34 mouse cellular contexts compared by ENCODE assay signal in the genomic region with DNA sequence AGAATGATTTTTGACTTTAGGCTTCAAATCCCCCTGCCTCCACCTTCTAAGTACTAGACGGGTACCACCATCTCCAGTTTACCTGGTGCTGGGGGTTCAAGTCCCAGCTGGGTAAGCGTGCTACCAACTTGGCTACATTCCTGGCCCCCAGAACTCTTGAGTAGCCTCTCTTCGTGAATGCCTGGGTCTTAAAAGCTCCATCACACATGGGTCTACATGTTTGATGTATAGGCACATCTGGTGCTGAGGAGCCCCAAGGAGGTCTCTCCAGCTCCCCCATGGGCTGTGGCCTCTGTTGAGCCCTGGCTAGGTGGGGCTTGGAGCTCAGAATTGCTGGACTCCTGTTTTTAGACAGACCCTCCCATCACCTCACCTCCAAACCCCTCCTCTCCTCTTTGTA.
"Had no signal": no experiment of that assay in that cellular context is flagged by ENCODE, and none has a peak within 500 bp of the region (broad histone marks: within the 10 kb centered on the region; RNA-seq: fewer than 3 reads in every experiment).

No protein-coding gene starts in this region.

- H3K4me2 ChIP-seq: heart, embryonic 11.5 days; heart, embryonic 12.5 days; heart, embryonic 13.5 days; heart, embryonic 15.5 days; hindbrain, embryonic 12.5 days; hindbrain, embryonic 13.5 days; hindbrain, embryonic 14.5 days; hindbrain, embryonic 15.5 days; intestine, embryonic 15.5 days; kidney, embryonic 15.5 days had no signal

- H3K4me3 ChIP-seq: heart, embryonic 10.5 days; heart, embryonic 12.5 days; heart, embryonic 13.5 days; heart, embryonic 15.5 days; hindbrain, embryonic 10.5 days; hindbrain, embryonic 12.5 days; hindbrain, embryonic 13.5 days; hindbrain, embryonic 15.5 days; intestine, embryonic 15.5 days; kidney, embryonic 15.5 days; layer of hippocampus, adult 2 months had no signal

- DNase-seq: heart, postnatal 14 days; heart, postnatal 36 days; heart, postnatal 4 days; kidney, adult 11 months; kidney, adult 18-20 months; kidney, adult 2 months; kidney, adult 8-10 months; kidney, adult 9 months; kidney, postnatal 10 days; kidney, postnatal 14 days; kidney, postnatal 25 days; kidney, postnatal 36 days; kidney, postnatal 4 days; layer of hippocampus, adult 9-11 months; layer of hippocampus, postnatal 36 days had no signal

- H3K36me3 ChIP-seq: heart, embryonic 10.5 days; heart, embryonic 12.5 days; heart, embryonic 13.5 days; heart, embryonic 15.5 days; hindbrain, embryonic 10.5 days; hindbrain, embryonic 12.5 days; hindbrain, embryonic 13.5 days; hindbrain, embryonic 15.5 days; intestine, embryonic 15.5 days; kidney, embryonic 15.5 days had no signal

- H3K4me1 ChIP-seq: heart, embryonic 10.5 days; heart, embryonic 12.5 days; heart, embryonic 13.5 days; heart, embryonic 15.5 days; intestine, embryonic 15.5 days had no signal

- H3K9me3 ChIP-seq: heart, embryonic 10.5 days; heart, embryonic 12.5 days; heart, embryonic 13.5 days; heart, embryonic 15.5 days; hindbrain, embryonic 10.5 days; hindbrain, embryonic 12.5 days; hindbrain, embryonic 13.5 days; hindbrain, embryonic 15.5 days; intestine, embryonic 15.5 days; kidney, embryonic 15.5 days had no signal

- H3K27me3 ChIP-seq: hindbrain, embryonic 15.5 days had no signal

- ATAC-seq: hindbrain, embryonic 16.5 days; hindbrain, postnatal 0 days; inflammation-experienced regulatory T-cells, adult 6 months; intestine, embryonic 15.5 days; intestine, embryonic 16.5 days; intestine, postnatal 0 days had no signal

- H3K9ac ChIP-seq: heart, embryonic 12.5 days; heart, embryonic 13.5 days; heart, embryonic 15.5 days; hindbrain, embryonic 12.5 days; hindbrain, embryonic 13.5 days; hindbrain, embryonic 14.5 days; hindbrain, embryonic 15.5 days; intestine, embryonic 15.5 days; kidney, embryonic 15.5 days had no signal

- H3K27ac ChIP-seq: heart, embryonic 10.5 days; heart, embryonic 13.5 days; heart, embryonic 15.5 days; hindbrain, embryonic 10.5 days; hindbrain, embryonic 12.5 days; hindbrain, embryonic 13.5 days; hindbrain, embryonic 14.5 days; hindbrain, embryonic 15.5 days; hindbrain, postnatal 0 days; intestine, embryonic 15.5 days; kidney, embryonic 15.5 days; kidney, postnatal 0 days; layer of hippocampus, adult 2 months had no signal
